Mouse (Mus musculus) midbrain, embryonic 10.5 days (tissue): ENCODE results near the gene Hectd2. TPM values are rescaled to one million over a fixed set of nuclear protein-coding genes. Genes with fewer than 3 reads are reported as not detected.

Experiments used
- DNase-seq: peaks from one replicate; pipeline ENCODE4 v3.0.0-alpha.2; 2017; ENCODE audit warnings: low spot score
- H3K27ac ChIP-seq: fragments of 300-500 bp; sonication (generic); replicated peaks from 2 replicates; pipeline ENCODE4 v1.5.1; 2016; ENCODE audit warnings: mild to moderate bottlenecking
- H3K27me3 ChIP-seq: fragments of 300-500 bp; sonication (generic); 2 replicates; pipeline ENCODE4 v1.6.1; 2016; ENCODE audit warnings: low read depth, mild to moderate bottlenecking; ENCODE audit not compliant: poor library complexity, severe bottlenecking
- H3K36me3 ChIP-seq: fragments of 300-500 bp; sonication (generic); 2 replicates; pipeline ENCODE4 v1.6.1; 2016; ENCODE audit warnings: mild to moderate bottlenecking, moderate library complexity
- H3K4me1 ChIP-seq: fragments of 300-500 bp; sonication (generic); 2 replicates; pipeline ENCODE4 v1.6.1; 2016
- H3K4me3 ChIP-seq: fragments of 300-500 bp; sonication (generic); 2 replicates; pipeline ENCODE4 v1.5.1; 2016; ENCODE audit warnings: mild to moderate bottlenecking, moderate library complexity
- H3K9me3 ChIP-seq: fragments of 300-500 bp; sonication (generic); replicated peaks from 2 replicates; pipeline ENCODE4 v1.6.1; 2016; ENCODE audit warnings: mild to moderate bottlenecking
- WGBS: fragments of 180-500 bp; shearing (Covaris S2); methylation state at CpG from one replicate; pipeline ENCODE4 v1.1.7; 2016; 5-methylcytosine and 5-hydroxymethylcytosine counted together
- polyA plus RNA-seq: library from polyadenylated mRNA; unstranded; fragments of >200 nt; fragmentation: Nextera tagmentation; extraction: Ambion mirVana; gene quantifications from 2 replicates; pipeline ENCODE4 v1.2.1, GENCODE M21; 2016

Gene Hectd2
- polyA plus RNA-seq, 1 experiment from 2014 or later: 2.2 TPM

DNA sequence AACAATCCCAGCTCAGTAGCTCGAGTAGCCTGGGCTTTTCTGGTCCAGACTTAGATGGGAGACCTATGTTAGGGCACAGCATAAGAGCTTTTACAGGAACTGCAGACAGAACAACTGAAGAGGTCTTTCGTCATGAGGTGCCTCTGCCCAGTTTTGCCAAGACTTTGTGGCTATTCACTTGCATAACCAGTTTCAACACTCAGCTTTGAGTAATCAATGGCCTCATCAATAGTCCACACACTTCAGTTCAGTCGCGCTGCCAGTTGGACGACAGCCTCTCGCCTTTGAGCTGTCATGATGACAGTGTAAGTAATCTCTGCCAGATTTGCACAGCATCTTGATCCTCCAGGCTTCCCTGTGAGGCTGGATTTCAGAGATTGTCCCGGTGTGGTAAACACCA lies 80.3 kb downstream of the Hectd2 start:
- WGBS: 82% methylated on average over 7 of the region's 7 CpGs
- no peaks in the 10 kb centered on the region for H3K9me3 ChIP-seq

DNA sequence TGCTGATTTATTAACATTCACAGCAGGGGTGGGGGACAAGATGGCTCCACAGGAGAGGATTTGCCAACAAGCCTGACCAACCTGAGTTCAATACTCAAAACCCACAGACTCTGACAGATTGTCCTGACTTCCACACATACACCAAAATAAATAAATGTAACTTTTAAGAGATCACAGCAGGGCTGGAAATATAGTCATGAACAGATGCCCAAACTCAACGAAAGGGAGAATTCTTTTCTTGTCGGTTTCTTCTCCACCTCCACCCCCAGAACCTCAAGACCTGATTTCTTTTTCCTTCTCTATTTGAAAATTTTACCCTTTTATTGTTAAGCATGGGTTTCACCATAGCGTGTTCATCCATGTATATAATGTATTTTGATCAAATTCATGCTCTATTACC lies 82.8 kb downstream of the Hectd2 start:
- DNase-seq: no peak
- Histone ChIP-seq H3K27ac (no peak overlapping the region), H3K9me3 (peaks cover 6% of the 10 kb centered on the region; the same call in 1 of the 2 replicates), H3K4me1 (peaks cover 6% of the 10 kb centered on the region; the same call in 1 of the 2 replicates), H3K4me3 (no peak overlapping the region), H3K27me3 (peaks cover 37% of the 10 kb centered on the region), H3K36me3 (no peaks in the 10 kb centered on the region)
- 83% methylated on average over 3 of the region's 3 CpGs for WGBS

More for the DNA sequence above, 80.3 kb downstream of the Hectd2 start:
- DNase-seq: no peak
- Histone ChIP-seq H3K4me3 (no peak overlapping the region), H3K27me3 (peaks cover 15% of the 10 kb centered on the region; the same call in 1 of the 2 replicates), H3K27ac (no peak overlapping the region), H3K36me3 (no peaks in the 10 kb centered on the region), H3K4me1 (peaks cover 6% of the 10 kb centered on the region; the same call in 1 of the 2 replicates)

DNA sequence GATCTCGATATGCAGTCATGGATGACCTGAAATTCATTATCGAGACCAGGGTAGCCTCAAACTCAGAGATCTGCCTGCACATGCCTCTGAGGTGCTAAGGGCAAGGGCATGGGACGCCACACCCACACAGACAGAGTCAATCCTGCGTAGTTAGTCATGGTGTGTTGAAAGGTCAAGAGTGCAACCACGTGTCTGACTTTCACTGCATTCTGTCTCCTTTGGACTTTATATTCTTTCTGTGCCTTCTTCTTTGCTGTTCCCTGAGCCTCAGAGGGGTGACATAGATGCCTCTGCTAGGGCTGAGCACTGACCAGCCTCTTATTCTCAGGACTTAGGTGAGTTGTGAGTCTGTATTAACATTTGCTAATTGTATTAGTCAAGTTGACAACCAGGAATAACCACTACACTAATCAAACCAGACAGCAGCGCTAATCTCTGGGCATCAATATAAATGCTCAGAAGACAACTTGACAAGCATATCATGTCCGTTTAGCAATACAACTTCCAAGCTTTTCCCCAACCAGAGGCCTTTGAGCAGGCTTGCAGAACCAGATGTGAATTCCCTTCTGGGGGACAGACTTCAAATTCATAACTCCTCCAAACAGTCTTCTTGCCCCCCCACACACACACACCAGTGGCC lies 83.6 kb downstream of the Hectd2 start:
- WGBS: 73% methylated on average over 7 of the region's 7 CpGs
- DNase-seq: peak; percentile 29
- no peak overlapping the region for H3K4me3 ChIP-seq
- H3K36me3 ChIP-seq: no peaks in the 10 kb centered on the region
- H3K9me3 ChIP-seq: peaks cover 14% of the 10 kb centered on the region; the same call in 1 of the 2 replicates
- H3K27me3 ChIP-seq: peaks cover 32% of the 10 kb centered on the region
- H3K4me1 ChIP-seq: peaks cover 6% of the 10 kb centered on the region; the same call in 1 of the 2 replicates
- H3K27ac ChIP-seq: no peak overlapping the region

DNA sequence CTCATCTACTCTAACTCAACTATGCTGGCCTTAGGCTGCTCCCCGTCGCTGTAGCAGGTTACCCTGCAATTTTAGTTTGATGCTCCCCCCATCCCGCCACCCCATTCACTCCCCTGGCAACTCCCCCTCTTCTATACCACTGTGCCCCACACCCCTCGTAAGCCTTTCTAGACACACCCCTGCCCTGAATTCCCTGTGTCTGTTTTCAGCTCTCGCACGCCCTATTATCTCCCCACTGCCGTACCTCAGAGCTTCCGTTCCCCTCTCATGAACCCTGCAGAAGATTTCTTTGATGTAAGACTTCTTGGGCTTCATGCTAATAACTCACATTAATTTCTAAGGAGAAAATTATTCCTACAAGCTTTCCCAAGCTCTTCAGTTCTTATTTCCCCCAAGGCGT lies 84.6 kb downstream of the Hectd2 start:
- H3K36me3 ChIP-seq: no peaks in the 10 kb centered on the region
- 87% methylated on average over 9 of the region's 9 CpGs for WGBS
- H3K27ac ChIP-seq: no peak overlapping the region
- DNase-seq: no peak
- peaks cover 22% of the 10 kb centered on the region for H3K27me3 ChIP-seq
- peaks cover 14% of the 10 kb centered on the region; the same call in 1 of the 2 replicates for H3K9me3 ChIP-seq
- H3K4me3 ChIP-seq: no peak overlapping the region
- peaks cover 6% of the 10 kb centered on the region; the same call in 1 of the 2 replicates for H3K4me1 ChIP-seq

DNA sequence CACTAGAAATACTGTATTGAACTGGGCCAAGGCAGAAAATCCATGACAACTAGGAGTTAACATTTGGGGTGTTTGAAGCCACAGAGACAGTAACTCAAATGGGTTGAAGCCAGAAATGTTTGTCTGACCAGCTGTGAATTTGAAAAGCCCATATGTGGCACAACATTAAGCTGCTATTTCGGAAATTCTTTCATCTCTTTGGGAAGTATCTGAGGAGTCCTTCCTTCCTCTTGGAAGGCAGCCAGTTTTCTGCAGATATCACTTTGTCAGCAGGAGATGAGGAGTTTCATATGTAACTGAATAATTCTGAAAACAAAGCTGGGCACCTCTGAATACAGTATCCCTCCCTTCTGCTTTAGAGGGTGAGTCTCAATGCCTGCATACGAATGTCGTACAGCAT lies 86.7 kb downstream of the Hectd2 start:
- Histone ChIP-seq H3K4me1 (peaks cover 6% of the 10 kb centered on the region; the same call in 1 of the 2 replicates), H3K9me3 (peaks cover 14% of the 10 kb centered on the region; the same call in 1 of the 2 replicates), H3K4me3 (no peak overlapping the region), H3K27me3 (peaks cover 22% of the 10 kb centered on the region), H3K36me3 (no peaks in the 10 kb centered on the region), H3K27ac (no peak overlapping the region)
- DNase-seq: no peak
- WGBS: 94% methylated on average over 3 of the region's 3 CpGs

DNA sequence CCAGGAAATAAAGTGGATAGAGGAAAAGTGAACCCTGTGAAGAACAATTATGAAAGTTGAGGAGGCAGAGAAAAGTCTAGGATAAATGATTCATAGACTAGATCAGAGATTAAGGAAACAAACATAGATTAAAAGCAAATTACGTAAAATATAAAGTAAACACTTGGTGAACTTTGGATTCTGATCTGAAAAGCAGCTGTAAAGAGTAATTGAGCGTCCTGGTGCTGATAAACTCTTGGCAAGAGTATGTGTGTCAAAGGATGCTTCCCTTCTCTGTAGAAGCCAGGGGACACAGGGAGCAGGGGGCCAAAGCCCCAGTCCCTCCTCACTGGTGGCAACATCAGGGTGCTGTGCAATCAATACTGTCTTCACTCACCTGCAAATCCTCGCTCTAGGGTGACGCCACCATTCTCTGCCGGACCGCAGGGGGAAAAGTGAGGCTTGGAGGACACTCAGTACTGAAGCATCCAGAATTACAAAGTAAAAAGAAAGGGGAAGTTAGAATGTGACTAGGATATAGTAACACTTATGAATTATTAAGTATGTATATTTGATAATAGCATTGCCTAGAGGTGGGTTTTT lies 91.0 kb downstream of the Hectd2 start:
- 91% methylated on average over 6 of the region's 6 CpGs for WGBS
- Histone ChIP-seq H3K4me3 (no peak overlapping the region), H3K27ac (no peak overlapping the region), H3K36me3 (no peaks in the 10 kb centered on the region), H3K9me3 (peaks cover 14% of the 10 kb centered on the region; the same call in 1 of the 2 replicates), H3K4me1 (no peaks in the 10 kb centered on the region), H3K27me3 (peaks cover 17% of the 10 kb centered on the region)
- no peak for DNase-seq

DNA sequence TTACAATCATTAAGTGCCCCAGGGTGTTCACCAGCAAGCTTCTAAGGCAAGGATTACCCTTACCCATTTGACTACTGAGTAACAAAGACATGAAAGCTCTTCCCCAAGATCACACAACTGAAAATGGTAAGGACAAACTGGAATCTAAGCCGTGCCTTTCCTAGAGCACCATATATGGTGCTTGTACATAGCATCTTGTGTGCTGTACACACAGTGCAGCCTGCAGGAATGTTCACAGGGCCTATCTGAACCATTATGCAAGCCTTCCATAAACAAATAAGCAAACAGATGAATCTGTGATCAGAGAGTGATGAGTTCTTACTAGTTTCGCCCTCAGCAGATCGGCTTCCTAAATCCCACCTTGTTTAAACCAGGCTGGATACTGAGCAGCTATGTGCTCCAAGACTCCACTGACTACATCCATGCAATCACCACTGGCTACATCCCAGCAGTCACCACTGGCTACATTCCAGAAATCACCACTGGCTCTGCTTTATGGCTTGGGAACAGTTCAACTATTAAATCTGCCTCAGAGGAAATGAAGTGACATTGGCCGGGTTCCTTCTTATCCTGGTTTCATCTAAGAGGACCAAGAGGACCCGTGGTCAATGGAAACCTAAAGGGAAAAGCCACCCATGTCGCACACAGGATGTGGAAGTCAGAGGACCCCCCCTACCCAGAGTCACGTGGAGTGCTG lies 91.8 kb downstream of the Hectd2 start:
- Histone ChIP-seq H3K36me3 (no peaks in the 10 kb centered on the region), H3K4me3 (no peak overlapping the region), H3K27me3 (peaks cover 8% of the 10 kb centered on the region), H3K27ac (no peak overlapping the region), H3K9me3 (peaks cover 14% of the 10 kb centered on the region; the same call in 1 of the 2 replicates), H3K4me1 (no peaks in the 10 kb centered on the region)
- WGBS: 87% methylated on average over 7 of the region's 7 CpGs
- no peak for DNase-seq

DNA sequence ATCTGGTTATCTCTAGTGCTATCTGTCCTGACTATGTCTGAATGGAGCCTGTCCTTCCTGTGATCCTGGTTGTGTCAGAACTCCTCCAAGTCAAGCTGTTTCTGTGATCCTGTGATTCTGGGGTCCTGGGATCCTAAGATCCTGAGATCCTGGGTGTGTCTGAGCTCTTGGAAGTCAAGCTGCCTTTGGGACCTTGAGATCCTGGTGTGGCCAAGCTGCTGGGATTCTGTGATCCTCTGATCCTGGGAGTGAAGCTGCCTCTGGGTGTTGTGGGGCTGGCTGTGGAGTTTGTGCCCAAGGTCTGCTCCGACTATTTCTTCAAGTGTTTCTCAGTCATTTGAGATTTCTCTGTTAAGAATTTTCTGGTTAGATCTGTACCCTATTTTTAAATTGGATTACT lies 98.2 kb downstream of the Hectd2 start:
- Histone ChIP-seq H3K4me3 (no peak overlapping the region), H3K9me3 (no peaks in the 10 kb centered on the region), H3K27ac (no peak overlapping the region), H3K36me3 (no peaks in the 10 kb centered on the region), H3K27me3 (no peaks in the 10 kb centered on the region), H3K4me1 (no peaks in the 10 kb centered on the region)
- no peak for DNase-seq
- WGBS: 89% methylated on average over 1 of the region's 1 CpGs

DNA sequence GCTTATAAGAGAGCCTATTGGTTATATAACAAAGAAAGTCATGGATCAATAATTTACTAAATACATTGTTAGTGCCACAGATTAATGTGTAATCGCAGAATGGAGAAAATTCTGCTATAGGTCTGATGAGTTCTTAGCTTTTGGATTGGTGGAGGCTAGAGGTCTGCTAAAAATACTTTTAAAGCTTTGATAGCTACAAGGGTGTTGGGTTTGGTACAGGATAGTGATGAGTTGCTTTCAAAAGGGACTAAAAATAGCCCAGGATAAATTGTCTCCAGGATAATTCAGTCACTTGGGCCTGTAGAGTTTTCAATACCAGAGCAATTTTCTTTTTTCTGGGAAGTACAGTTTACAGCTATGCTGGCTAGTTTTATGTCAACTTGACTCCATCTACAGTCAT lies 108.3 kb downstream of the Hectd2 start:
- H3K4me1 ChIP-seq: no peaks in the 10 kb centered on the region
- no peaks in the 10 kb centered on the region for H3K9me3 ChIP-seq
- H3K4me3 ChIP-seq: no peak overlapping the region
- no peak for DNase-seq
- no peaks in the 10 kb centered on the region for H3K27me3 ChIP-seq
- H3K36me3 ChIP-seq: no peaks in the 10 kb centered on the region
- H3K27ac ChIP-seq: no peak overlapping the region
- 87% methylated on average over 1 of the region's 1 CpGs for WGBS

DNA sequence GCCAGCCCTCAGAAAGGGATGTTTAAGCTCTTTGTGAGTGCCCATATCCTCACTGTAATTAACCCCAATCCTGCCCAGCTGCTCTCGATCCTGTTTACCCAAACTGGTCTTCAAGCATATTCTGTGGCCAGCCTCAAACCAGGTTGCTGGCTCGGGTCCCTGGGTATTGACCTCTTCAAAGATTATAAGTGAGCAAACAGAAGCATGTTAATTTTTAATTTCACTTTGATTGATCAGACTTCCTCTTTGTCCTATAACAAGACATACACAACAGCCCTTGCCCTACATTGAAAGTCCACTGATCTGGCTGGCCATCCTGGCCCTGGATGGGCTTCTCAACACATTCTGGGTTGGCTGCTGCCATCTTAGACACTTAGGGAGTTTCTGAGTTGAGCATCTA lies 109.5 kb downstream of the Hectd2 start:
- Histone ChIP-seq H3K4me1 (no peaks in the 10 kb centered on the region), H3K27me3 (no peaks in the 10 kb centered on the region), H3K9me3 (no peaks in the 10 kb centered on the region), H3K36me3 (no peaks in the 10 kb centered on the region), H3K27ac (no peak overlapping the region), H3K4me3 (no peak overlapping the region)
- 85% methylated on average over 2 of the region's 2 CpGs for WGBS
- DNase-seq: no peak

DNA sequence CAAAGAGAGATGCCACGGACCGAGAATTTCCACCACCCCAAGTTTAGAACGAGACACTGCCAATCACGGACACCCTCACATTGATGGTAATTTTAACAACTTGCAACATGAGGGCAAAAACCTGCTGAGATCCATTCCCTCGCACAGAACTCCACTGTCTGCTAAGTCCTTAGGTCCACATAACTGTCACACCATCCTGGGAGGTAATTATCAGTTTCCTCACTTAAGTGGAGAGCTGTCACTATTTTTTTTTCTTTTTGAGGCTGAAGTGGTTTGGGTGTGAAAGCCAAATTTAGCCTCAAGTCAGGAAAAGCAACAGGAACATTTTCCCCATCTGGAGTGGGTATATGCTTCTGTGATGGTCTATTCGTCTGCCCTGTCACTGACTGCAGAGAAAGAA lies 110.0 kb downstream of the Hectd2 start:
- no peaks in the 10 kb centered on the region for H3K36me3 ChIP-seq
- H3K4me3 ChIP-seq: no peak overlapping the region
- H3K4me1 ChIP-seq: peaks cover 2% of the 10 kb centered on the region; the same call in 1 of the 2 replicates
- H3K9me3 ChIP-seq: no peaks in the 10 kb centered on the region
- no peaks in the 10 kb centered on the region for H3K27me3 ChIP-seq
- H3K27ac ChIP-seq: no peak overlapping the region
- 73% methylated on average over 6 of the region's 6 CpGs for WGBS
- DNase-seq: no peak

DNA sequence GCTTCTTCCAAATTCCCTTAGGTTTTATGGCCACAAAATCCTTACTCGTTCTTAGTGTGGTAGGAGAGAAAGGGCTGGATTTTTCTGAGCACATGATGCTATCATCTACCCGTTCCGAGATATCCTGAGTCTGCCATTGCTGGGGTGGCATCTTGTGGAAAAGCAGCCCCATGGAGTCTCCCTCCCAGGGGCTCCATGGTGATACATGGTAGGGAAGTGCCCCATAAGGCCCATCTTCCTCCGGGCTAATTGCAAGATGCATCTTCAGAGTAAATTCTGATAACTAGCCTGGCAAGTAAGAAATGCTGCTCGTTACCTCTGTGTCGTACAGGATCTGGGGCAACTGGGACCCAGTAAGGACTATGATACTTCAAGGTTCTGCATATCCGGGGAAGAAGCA lies 110.8 kb downstream of the Hectd2 start:
- 93% methylated on average over 7 of the region's 7 CpGs for WGBS
- Histone ChIP-seq H3K27me3 (no peaks in the 10 kb centered on the region), H3K4me3 (no peak overlapping the region), H3K36me3 (no peaks in the 10 kb centered on the region), H3K4me1 (peaks cover 8% of the 10 kb centered on the region; the same call in 1 of the 2 replicates), H3K27ac (no peak overlapping the region), H3K9me3 (no peaks in the 10 kb centered on the region)
- DNase-seq: no peak

DNA sequence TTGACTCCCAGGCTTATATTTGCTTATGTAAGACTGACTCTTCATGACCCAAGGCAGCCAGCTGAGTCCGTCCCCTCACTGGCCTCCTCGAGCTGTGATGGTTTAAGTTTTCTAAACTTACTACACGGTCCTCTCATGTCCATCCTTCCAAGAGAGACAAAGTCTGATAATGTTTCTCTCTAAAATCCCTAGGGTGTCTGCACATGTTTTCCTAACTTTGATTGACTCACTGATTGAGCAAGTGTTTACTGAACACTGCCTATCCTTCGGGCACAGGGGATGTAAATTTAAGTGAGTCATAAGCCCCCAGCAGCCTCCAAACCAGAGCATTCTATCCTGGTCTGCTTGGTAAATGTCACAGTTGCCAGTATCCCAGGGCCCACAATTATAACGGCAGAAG lies 111.2 kb downstream of the Hectd2 start:
- 77% methylated on average over 5 of the region's 5 CpGs for WGBS
- peaks cover 12% of the 10 kb centered on the region for H3K4me1 ChIP-seq

More for the DNA sequence above, 111.2 kb downstream of the Hectd2 start:
- Histone ChIP-seq H3K9me3 (no peaks in the 10 kb centered on the region), H3K27me3 (no peaks in the 10 kb centered on the region), H3K36me3 (no peaks in the 10 kb centered on the region), H3K4me3 (no peak overlapping the region), H3K27ac (no peak overlapping the region)
- no peak for DNase-seq
